Mouse (Mus musculus): Measurements from ENCODE around the gene Ggcx. TPM values are rescaled to one million over a fixed set of nuclear protein-coding genes. Genes with fewer than 3 reads are reported as not detected.
A peak's percentile ranks its signal among the peaks of the same experiment; 100 is the strongest.

The Ggcx gene
- 10 to 100 TPM; 29.8 to 32.5 TPM for total RNA-seq (2021)
- long read RNA-seq, experiment 1, transcript Ggcx-201 (15 exons, 2,929 nt), result major isoform, 18 of 18 reads
- long read RNA-seq, experiment 1, partial matches to known transcripts, result 0 of 18 reads
- long read RNA-seq, experiment 1, other reads (novel, unspliced or antisense), result 0 of 18 reads
- long read RNA-seq, experiment 2, transcript Ggcx-201 (15 exons, 2,929 nt), result major isoform, 31 of 34 reads
- long read RNA-seq, experiment 2, partial matches to known transcripts, result 1 of 34 reads
- long read RNA-seq, experiment 2, other reads (novel, unspliced or antisense), result 2 of 34 reads

- DNase-seq, result peak; percentile 94 to 97
- intact Hi-C loops (cut with DNase I), result no loop called here
Measured at GRCm38 (mm10) chr6:72414076-72414756, at the start of gene Ggcx. Ggcx (plus strand) TSS chr6:72414308.

DNA sequence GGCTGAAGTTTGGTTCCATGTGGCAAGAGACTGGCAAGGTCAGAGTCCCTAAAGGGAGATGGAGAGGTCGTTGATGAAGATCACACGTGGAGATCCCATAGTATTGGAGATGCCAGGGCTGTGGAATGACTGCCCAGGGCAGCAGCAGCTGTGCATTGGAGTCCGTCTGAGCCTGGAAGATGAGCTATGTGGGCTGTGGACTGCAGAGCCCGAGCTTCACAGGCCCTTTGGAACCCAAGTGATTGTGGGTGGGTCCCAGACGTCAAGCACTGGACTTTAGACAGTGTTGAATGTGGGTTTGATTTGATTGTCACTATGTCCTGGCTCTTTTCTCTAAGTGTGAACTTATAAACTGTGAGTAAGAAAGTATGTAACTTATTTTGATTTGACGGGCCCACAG is 49.1 kb upstream of the Ggcx start:
- DNase-seq, result no peak
- intact Hi-C loops (cut with DNase I), result loop anchor here (2.0 kb wide), 1 partner anchor 42 kb away; no protein-coding TSS in a partner anchor

DNA sequence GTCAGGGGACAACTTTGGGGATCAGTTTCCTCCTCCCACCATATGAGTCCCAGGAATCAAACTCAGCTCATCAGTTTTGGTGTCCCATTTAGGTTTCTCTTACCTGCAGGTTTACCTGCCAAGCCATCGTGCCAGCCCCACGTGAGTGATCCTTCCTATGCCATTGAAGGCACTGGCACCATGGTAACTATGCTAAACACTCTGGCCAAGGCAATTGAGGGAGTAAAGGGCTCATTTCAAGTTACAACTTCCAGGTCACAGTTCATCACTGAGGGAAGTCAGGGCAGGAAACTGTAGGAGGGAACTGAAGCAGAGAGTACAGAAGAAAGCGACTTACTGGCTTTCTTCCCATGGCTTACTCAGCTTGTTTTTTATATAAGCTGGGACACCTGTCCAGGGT is 47.8 kb upstream of the Ggcx start:
- DNase-seq, result no peak
- intact Hi-C loops (cut with DNase I), result no loop called here

DNA sequence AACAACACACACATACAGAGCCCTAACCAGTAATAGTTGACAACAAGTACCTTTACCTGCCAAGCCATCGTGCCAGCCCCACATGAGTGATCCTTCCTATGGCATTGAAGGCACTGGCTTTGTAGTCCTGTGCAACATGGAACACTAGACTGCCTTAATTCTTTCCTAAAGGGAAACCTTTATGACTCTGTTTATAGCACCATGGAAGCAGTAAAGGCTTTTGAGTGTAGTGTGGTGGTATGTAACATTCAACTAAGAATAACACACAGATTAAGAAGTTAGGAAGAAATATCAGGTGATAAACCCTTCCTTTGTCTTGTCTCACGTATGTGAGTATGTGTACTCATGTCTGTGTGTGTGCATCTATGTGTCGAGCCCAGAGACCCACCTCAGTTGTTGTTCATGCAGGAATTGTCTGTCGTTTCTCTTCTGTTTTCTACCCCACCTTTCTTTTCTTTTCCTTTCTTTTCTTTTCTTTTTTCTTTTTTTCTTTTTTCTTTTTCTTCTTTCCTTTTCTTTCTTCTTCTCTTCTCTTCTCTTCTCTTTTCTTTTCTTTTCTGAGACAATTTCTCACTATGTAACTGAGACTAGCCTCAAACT is 47.2 kb upstream of the Ggcx start, which contains the start of gene Rnf181:
TSS of gene Rnf181 (minus strand) at position 113 of the 600 bp plus-strand sequence.
- DNase-seq, result no peak
- intact Hi-C loops (cut with DNase I), result no loop called here

DNA sequence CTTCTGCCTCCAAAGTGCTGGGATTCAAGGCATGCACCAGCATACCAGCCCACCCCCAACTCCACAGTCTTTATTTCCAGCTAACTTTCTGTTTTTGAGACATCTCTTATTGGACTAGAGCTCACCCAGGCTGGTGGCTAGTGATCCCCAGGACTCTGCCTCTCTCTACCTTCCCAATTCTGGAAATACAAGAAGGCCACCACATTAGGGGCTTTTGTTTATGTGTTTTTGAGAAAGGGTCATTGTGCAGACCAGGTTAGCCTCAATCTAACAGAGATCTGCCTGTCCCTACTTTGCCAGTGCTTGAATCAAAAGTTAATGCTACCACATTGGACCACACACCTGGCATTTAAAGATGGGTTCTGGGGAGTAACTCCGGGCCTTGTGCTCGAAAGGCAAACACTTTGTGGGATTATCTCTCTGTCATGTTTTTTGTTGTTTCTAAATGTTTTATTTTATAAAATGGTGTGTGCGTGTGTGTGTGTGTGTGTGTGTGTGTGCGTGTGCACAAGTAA is 46.6 kb upstream of the Ggcx start:
- no peak for DNase-seq
- intact Hi-C loops (cut with DNase I), result no loop called here

GRCm38 (mm10) chr6:72369557-72369956 is 44.6 kb upstream of the Ggcx start:
- intact Hi-C loops (cut with DNase I), result no loop called here

DNA sequence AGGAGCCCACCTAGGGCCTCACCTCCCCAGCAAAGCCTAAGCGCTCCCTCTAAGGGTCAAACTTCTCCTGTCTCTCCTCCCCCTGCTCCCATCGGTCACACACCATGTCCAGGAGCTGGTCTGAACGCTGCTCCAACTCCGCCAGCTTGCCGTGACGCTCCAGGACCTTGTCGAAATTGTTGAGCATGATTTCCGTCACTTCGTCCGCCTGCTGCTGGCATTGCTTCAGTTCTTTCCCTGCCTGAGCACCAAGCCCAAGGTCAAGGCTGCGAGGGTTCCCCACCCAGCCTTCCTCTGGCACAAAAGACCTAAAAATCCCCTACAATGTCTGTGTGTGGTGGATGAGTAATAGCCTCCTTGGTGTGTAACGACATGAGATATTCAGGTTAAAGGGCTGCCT is 44.0 kb upstream of the Ggcx start:
- intact Hi-C loops (cut with DNase I), result no loop called here
- DNase-seq, result peak in 1 of 2 experiments; percentile 21

More at GRCm38 (mm10) chr6:72369557-72369956, 44.6 kb upstream of the Ggcx start:
- DNase-seq, result no peak

DNA sequence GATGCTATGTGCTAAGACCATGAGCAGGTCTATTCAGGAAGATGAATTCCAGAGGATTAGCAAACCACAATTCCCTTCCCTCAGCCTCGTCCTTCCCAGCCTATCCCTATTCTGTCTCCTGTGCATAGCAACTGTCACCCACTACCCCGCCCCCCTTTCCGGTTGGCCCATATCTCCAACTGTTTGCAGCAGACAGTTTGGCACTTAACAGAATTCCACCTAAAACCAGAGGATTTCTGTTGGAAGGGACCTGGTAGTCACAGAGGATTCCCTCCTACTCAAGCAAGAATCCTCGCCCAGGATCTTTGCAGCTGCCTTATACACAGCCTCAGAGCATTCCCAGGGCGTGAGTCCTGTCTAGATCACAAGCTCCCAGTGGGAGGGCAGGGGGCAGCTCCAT is 43.0 kb upstream of the Ggcx start:
- intact Hi-C loops (cut with DNase I), result no loop called here
- DNase-seq, result peak; percentile 33 to 52

GRCm38 (mm10) chr6:72371571-72371970 is 42.5 kb upstream of the Ggcx start:
- intact Hi-C loops (cut with DNase I), result no loop called here
- no peak for DNase-seq

GRCm38 (mm10) chr6:72373184-72373583 is 40.9 kb upstream of the Ggcx start:
- DNase-seq, result no peak
- intact Hi-C loops (cut with DNase I), result no loop called here

DNA sequence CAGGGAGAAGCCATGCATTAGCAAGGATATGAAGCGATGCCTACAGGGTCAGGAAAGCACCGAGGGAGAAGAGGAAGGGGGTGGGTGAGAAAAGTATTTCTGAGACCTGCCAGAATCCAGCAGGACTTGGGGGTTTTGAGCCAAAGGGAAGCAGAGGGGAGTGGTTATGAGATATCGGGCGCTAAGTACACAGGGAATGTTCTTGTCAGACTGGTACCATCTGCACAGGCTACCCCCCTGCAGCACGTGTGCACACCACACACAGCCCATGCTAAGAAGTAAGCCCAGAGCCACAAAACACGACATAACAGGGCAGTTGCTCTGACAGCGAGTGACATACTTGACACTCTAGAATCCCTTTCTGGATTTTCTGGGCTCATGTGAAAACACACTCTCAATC is 39.9 kb upstream of the Ggcx start:
- DNase-seq, result no peak
- intact Hi-C loops (cut with DNase I), result no loop called here

GRCm38 (mm10) chr6:72374820-72375563 is 39.1 kb upstream of the Ggcx start:
- intact Hi-C loops (cut with DNase I), result no loop called here

DNA sequence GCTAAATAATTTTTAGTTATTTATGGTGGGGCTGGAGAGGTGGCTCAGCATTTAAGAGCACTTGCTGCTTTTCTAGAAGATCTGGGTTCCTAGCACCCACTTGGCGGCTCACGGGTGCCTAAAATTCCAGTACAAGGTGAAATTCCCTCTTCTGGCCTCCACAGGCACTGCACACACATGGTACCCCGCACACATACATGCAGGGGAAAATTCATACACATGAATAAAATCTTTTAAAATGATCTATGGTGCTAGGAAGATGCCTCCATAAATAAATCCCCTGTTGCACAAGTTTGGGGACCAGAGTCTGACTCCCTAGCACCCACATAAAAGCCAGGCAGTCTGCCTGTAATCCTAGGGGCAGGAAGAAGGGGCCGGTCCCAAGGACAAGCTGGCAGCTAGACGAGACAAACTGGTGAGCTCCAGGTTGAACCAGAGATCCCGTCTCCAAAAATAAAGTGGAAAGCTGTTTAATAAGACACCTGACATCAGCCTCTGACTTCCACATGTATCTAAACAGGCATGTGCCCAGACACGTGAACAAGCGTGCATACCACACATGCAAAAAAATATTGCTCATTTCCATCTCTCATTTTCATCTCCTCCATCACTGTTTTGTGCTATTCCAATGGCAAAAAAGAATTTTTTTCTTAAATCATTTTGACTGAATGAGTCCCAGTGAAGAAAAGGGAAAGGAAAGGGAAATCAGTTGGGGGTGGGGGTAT is 35.4 kb upstream of the Ggcx start:
- no peak for DNase-seq
- intact Hi-C loops (cut with DNase I), result no loop called here

More at GRCm38 (mm10) chr6:72374820-72375563, 39.1 kb upstream of the Ggcx start:
- DNase-seq, result no peak

GRCm38 (mm10) chr6:72379377-72380130 is 34.6 kb upstream of the Ggcx start:
- DNase-seq, result no peak
- intact Hi-C loops (cut with DNase I), result no loop called here

- peak; percentile 89 to 90 for DNase-seq
- intact Hi-C loops (cut with DNase I), result no loop called here
Measured at GRCm38 (mm10) chr6:72380131-72380770, 33.9 kb upstream of the Ggcx start, which contains the start of gene Vamp5. Vamp5 (minus strand) TSS chr6:72380468.

- no peak for DNase-seq
- intact Hi-C loops (cut with DNase I), result no loop called here
Measured at GRCm38 (mm10) chr6:72382494-72382893, 31.6 kb upstream of the Ggcx start.

GRCm38 (mm10) chr6:72383142-72383820 is 30.8 kb upstream of the Ggcx start:
- DNase-seq, result no peak
- intact Hi-C loops (cut with DNase I), result no loop called here

GRCm38 (mm10) chr6:72383952-72384351 is 30.2 kb upstream of the Ggcx start:
- no peak for DNase-seq
- intact Hi-C loops (cut with DNase I), result no loop called here
